Mouse (Mus musculus) spleen, adult 2 months (tissue): ENCODE measurements around the gene Il34.

Source experiments
- CTCF ChIP-seq: fragments of 200-500 bp; IDR thresholded peaks from 2 replicates; pipeline ENCODE4 v1.5.1; 2011; ENCODE audit warnings: mild to moderate bottlenecking, inconsistent platforms; ENCODE audit not compliant: insufficient read depth, insufficient read length, insufficient replicate concordance; ENCODE audit errors: extremely low read depth
- POLR2A ChIP-seq: fragments of 200-500 bp; IDR thresholded peaks from 2 replicates; pipeline ENCODE4 v1.6.1; 2011; ENCODE audit warnings: low read depth, low read length, inconsistent platforms

GRCm38 (mm10) chr8:110844941-110845340 lies 39.2 kb upstream of the Il34 start:
- no peak for TF ChIP-seq CTCF
- no peak for TF ChIP-seq POLR2A
